Mouse (Mus musculus) lung, postnatal 36 days (tissue): ENCODE data around the gene Hsp90ab1.
A peak's percentile ranks its signal among the peaks of the same experiment; 100 is the strongest.

Experiments used
- DNase-seq: peaks from one replicate; pipeline ENCODE4 v3.0.0; 2022; ENCODE audit warnings: mixed read lengths

Hsp90ab1 gene

DNA sequence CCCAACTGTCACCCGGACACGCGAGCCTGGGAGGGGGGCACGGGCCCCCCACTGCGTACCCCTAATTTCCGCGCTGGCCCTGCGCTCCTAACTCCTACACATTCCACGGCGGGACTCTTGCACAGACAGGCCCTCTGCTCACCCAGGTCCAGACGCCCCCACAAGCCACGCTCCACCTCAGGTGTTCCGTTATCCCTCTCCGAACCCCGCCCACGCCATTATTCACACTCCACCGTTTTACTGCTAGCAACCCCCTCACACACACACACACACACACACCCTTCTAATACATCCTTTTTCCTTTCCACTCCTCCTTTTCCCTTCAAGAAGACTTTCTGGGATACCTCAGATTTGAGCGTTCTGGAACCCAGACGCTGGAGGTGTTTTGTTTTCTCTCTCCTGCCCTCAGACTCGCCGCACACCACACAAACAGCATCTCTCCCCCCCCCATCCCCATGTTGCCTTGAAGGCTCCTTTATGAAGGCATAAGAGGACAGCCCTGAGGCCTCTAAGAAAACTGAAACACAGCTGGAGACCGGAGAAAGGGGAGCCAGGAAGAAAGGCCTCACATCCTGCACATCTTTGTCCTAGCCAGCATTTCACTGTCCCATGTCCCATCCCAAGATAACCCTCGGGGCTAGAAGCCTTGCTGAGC is 22.8 kb upstream of the Hsp90ab1 start:
- DNase-seq = no peak

DNA sequence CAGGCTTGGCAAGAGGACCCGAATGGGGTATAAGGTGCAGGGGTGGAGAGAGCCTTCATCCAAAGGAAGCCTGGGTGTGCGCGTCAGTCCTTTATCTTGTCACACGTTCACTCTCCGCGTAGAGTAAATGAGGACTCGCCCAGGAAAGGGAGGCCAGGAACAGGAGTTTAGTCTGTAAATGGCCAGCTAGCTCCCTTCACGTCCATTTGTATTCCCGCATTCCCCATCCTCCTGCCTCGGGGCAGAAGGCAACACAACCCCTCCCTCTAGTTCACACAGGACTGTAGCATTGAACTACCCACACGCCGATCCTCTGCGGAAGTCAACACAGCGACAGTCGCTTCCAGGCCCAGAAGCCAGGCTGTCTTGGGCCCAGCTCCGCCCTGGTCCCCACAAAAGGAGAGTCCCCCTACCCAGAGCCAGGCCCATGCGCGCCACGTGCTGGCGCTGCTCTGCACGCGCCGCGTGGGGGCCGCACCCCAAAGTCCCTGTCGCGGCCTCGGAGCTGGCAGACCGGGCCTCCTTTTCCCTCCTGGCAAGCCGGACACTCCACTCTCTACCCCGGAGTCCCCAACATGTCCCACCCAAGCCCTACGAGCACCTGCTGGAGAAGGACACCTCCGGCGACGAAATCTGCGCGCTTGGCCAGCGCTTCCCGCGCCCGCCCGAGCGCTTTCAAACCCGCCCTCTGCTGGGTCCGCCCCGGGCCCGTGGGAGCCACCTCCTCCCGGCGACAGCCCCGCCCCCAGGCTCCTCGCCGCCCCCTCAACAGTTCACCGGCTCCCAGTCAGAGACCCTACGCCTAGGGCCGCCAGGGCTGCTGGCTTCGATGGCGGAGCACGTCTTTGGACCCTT is 22.0 kb upstream of the Hsp90ab1 start:
- DNase-seq = peak; percentile 84

- no peak for DNase-seq
These were observed 21.1 kb upstream of the Hsp90ab1 start for GRCm38 (mm10) chr17:45594195-45594594.

DNA sequence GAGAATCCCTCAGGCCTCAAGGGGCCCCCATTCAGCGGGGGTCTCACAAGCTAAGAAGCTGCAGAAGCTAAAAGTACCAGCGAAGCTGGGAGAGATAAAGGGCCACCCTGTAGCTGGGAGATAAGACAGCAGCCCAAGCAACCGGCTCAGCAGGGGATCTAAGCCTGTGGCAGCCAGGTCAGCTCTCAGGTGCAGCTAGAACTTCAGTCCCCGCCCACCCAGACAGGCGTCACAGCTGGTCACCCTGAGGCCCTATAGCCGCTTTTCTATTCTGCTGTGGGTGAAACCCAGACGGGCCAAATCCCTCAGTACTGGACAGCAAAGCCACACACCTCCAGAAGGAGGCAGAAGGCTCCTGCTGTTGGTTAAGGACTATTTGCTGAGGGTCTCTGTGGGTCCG is 20.4 kb upstream of the Hsp90ab1 start:
- DNase-seq = no peak

GRCm38 (mm10) chr17:45592606-45593431 is 19.7 kb upstream of the Hsp90ab1 start:
- DNase-seq = no peak

GRCm38 (mm10) chr17:45591701-45592605 is 18.9 kb upstream of the Hsp90ab1 start:
- DNase-seq = no peak

DNA sequence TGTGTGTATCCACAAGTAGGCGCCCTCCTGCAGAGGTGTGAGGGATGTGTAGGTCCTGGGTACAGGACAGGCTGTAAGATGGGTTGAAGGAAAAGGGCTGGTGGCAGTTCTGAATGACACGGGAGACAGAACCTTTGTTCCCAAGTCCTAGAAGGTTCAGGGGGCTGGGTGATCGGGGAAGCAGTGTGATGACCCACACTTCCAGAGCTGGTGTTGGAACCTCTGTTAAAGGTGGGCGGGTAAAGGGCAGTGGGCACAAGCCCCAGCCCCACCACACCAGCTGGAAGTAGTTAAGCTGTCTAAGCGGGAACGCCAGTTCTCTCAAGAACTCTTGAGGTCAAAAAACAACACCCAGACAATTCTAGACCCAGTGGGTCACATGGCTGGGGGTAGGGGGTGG is 17.3 kb upstream of the Hsp90ab1 start:
- DNase-seq = no peak

DNA sequence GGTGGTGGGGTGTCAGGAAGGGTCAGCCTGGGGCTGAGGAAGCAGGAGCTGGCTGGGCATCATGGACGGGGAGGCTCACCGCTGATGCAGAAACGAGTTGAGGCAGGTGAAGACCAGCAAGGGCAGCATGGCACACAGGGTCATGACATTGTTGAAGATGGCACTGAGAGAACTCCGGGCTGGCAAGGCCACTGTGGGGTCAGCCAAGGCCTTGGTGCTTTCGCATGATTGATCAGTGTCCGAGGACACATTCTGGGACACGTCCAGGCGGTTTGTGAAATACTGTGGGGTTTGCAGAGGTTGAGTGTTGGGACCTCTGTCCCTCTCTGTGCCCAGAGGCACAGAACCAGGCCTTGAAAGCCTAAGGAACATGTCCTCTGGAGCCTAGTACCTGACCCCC is 16.8 kb upstream of the Hsp90ab1 start:
- no peak for DNase-seq

DNA sequence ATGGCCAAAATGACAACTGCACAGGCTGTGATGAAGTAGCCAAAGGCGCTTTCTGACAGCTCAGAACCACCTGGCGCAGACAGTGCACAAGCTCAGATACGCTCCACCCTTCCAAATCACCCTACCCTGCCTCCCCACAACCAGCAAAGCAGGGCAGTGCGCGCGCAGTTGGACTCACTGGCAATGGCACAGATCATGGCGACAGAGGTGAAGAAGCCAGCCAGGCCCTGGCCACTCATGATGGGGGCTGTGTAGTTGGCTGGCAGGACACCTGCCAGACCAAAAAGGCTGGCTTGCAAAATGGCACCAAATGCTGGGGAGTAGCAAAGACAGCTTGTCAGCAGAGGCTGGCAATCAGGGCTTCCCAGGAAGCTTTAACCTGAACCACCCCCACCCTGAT is 16.2 kb upstream of the Hsp90ab1 start:
- no peak for DNase-seq

DNA sequence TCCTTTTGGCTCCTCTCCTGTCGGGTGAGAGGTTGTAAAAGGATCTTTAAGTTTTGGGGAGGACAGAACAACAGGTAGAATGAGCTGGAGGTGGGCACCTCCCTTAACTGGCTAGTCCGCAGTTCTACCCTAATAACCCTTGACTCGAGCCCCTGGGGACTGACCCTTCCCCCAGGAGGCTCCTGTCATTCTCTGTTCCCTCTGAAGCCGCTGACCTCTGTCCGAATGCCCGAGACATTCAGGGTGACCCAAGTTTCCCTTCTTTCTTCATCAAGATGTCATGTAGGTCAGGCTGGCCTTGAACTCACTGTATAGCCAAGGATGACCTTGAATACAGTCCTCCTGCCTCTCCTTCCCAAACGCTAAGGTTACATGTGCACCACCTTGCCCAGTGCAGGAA is 15.3 kb upstream of the Hsp90ab1 start:
- DNase-seq = no peak

- DNase-seq = no peak
These were observed 13.4 kb upstream of the Hsp90ab1 start for GRCm38 (mm10) chr17:45586449-45586837.

- no peak for DNase-seq
These were observed 12.8 kb upstream of the Hsp90ab1 start for GRCm38 (mm10) chr17:45585725-45586448.

DNA sequence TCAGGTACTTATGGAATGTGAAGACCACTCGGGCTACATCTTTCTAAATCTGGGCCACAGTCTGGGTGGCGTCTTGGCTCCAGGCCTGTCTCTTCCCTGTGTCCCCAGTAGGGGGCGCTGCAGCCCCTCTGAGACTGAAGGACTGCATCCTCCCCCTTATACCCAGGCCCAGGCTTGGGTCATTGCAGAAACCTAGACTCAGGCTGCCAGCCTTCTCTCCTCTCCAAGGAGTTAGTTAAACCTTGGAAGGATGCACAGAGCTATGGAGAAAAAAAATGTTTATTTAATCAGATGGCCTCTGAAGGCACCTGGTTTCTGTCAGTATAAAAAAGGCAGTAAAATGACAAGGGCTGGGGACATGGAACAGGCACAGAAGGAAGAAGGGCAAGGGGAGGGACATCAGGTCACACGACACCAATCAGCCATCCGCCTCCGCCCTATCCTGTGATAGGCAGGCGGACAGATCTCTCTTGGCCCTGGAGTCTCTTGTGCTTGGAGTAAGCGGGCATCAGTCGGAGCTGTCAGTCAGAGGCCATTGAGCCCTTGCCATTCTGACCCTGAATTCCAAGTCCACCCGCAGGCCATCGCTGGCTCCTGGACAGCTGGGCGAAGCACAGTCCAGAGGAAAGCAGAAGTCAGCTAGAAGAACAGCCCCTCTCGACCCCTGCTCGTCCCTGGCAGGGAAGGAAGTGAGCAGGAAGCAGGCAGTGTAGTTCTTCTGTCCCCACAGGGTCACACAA is 12.0 kb upstream of the Hsp90ab1 start:
- peak; percentile 86 for DNase-seq

- peak; percentile 94 for DNase-seq
These were observed 11.2 kb upstream of the Hsp90ab1 start for GRCm38 (mm10) chr17:45584096-45584896.

- DNase-seq = peak; percentile 62
These were observed 9.8 kb upstream of the Hsp90ab1 start for GRCm38 (mm10) chr17:45582715-45583355.

GRCm38 (mm10) chr17:45582188-45582587 is 9.1 kb upstream of the Hsp90ab1 start:
- DNase-seq = no peak

- DNase-seq = peak; percentile 89
These were observed 8.5 kb upstream of the Hsp90ab1 start for GRCm38 (mm10) chr17:45581567-45581983.

GRCm38 (mm10) chr17:45580958-45581477 is 7.9 kb upstream of the Hsp90ab1 start:
- DNase-seq = peak; percentile 77

DNA sequence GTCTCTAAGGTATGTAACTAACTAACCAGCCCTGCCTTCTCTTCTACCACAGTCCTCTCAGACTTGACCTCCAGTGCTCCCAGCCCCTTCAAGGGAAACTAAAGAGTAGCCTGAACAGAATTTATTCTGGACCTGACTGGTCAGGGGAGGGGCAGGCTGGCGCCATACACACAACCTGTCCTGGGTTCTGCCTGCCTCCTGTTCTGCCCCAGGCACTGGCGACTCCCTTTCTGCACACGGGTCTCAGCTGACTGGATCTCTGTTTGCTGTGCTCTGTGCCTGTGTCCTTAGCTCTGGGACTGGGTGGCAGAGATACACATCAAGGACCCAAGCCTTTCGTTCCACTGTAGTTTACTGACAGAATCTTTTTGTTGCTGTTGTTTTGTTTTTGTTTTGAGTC is 6.5 kb upstream of the Hsp90ab1 start:
- no peak for DNase-seq
